Mouse (Mus musculus) frontal cortex, postnatal 10 days (tissue): ENCODE data around the gene Mical2.
A peak's percentile ranks its signal among the peaks of the same experiment; 100 is the strongest.

Source experiments
- DNase-seq, 2 experiments: peaks; one replicate each; pipeline ENCODE4 v3.0.0; 2022; ENCODE audit warnings: low spot score in 2 of 2, mixed read lengths in 1 of 2

Gene Mical2

GRCm38 (mm10) chr7:112405061-112405460 is 179.4 kb downstream of the Mical2 start:
- DNase-seq: no peak

GRCm38 (mm10) chr7:112405578-112405977 is 179.9 kb downstream of the Mical2 start:
- no peak for DNase-seq

GRCm38 (mm10) chr7:112407597-112407996 is 181.9 kb downstream of the Mical2 start:
- no peak for DNase-seq

- DNase-seq: no peak
Observed at GRCm38 (mm10) chr7:112409991-112410390, 184.3 kb downstream of the Mical2 start.

GRCm38 (mm10) chr7:112413286-112413685 is 187.6 kb downstream of the Mical2 start:
- no peak for DNase-seq

- no peak for DNase-seq
Observed at GRCm38 (mm10) chr7:112416058-112416526, 190.4 kb downstream of the Mical2 start.

GRCm38 (mm10) chr7:112416730-112417513 is 191.3 kb downstream of the Mical2 start:
- DNase-seq: no peak

GRCm38 (mm10) chr7:112417598-112417997 is 191.9 kb downstream of the Mical2 start:
- DNase-seq: no peak

GRCm38 (mm10) chr7:112423438-112423837 is 197.8 kb downstream of the Mical2 start:
- no peak for DNase-seq

- no peak for DNase-seq
Observed at GRCm38 (mm10) chr7:112426811-112427210, 201.2 kb downstream of the Mical2 start.

GRCm38 (mm10) chr7:112427357-112428157 is 201.9 kb downstream of the Mical2 start, which contains the start of gene Parva:
Parva (plus strand) TSS chr7:112427505.
- DNase-seq: peak; percentile 20 to 52

GRCm38 (mm10) chr7:112428158-112428535 is 202.5 kb downstream of the Mical2 start:
- peak; percentile 48 to 67 for DNase-seq

GRCm38 (mm10) chr7:112439846-112440245 is 214.2 kb downstream of the Mical2 start:
- no peak for DNase-seq

GRCm38 (mm10) chr7:112444152-112444984 is 218.7 kb downstream of the Mical2 start:
- DNase-seq: no peak

- no peak for DNase-seq
Observed at GRCm38 (mm10) chr7:112444985-112445367, 219.3 kb downstream of the Mical2 start.

- DNase-seq: no peak
Observed at GRCm38 (mm10) chr7:112446498-112446897, 220.8 kb downstream of the Mical2 start.

- DNase-seq: no peak
Observed at GRCm38 (mm10) chr7:112449954-112450700, 224.5 kb downstream of the Mical2 start.

GRCm38 (mm10) chr7:112452471-112452870 is 226.8 kb downstream of the Mical2 start:
- DNase-seq: no peak

GRCm38 (mm10) chr7:112453805-112454214 is 228.2 kb downstream of the Mical2 start:
- no peak for DNase-seq

- no peak for DNase-seq
Observed at GRCm38 (mm10) chr7:112454380-112454779, 228.7 kb downstream of the Mical2 start.

GRCm38 (mm10) chr7:112454951-112455350 is 229.3 kb downstream of the Mical2 start:
- DNase-seq: no peak
